Mouse (Mus musculus): Measurements from ENCODE around the gene Tstd3.

- TF ChIP-seq CHD2 (IDR thresholded peaks at IDR 0.05; ENCODE audit: low read length), result no peak
- TF ChIP-seq USF1 (IDR thresholded peaks at IDR 0.05; ENCODE audit: low read depth, low read length), result no peak
- no peak for TF ChIP-seq BHLHE40 (IDR thresholded peaks at IDR 0.05; ENCODE audit: low read depth, low read length)
- TF ChIP-seq EP300 (IDR thresholded peaks at IDR 0.05; ENCODE audit: low read length), result no peak
- TF ChIP-seq JUN (IDR thresholded peaks at IDR 0.05; ENCODE audit: insufficient read depth, low read depth, low read length), result no peak
- no peak for TF ChIP-seq CTCF (conservative IDR thresholded peaks at IDR 0.05 in 1 of 2, IDR thresholded peaks at IDR 0.05 in 1 of 2; ENCODE audit: low read depth in 2 of 2, low read length in 2 of 2)
- no peak for TF ChIP-seq POLR2A (IDR thresholded peaks at IDR 0.05; ENCODE audit: low read depth, low read length)
- no peak for TF ChIP-seq TBP (conservative IDR thresholded peaks at IDR 0.05; ENCODE audit: low read depth, low read length)
- no peak for TF ChIP-seq KAT2A (IDR thresholded peaks at IDR 0.05; ENCODE audit: insufficient replicate concordance, low read length)
These were observed 5.4 kb downstream of the Tstd3 start for GRCm38 (mm10) chr4:21761416-21762160.
